Mouse (Mus musculus): ENCODE data around the gene Usp19.

- no peak for TF ChIP-seq POLR2A (IDR thresholded peaks at IDR 0.05; ENCODE audit: insufficient read length, low read depth)
- TF ChIP-seq CEBPB (IDR thresholded peaks at IDR 0.05; ENCODE audit: insufficient read depth, poor library complexity, severe bottlenecking) = no peak
- no peak for TF ChIP-seq POLR2AphosphoS2 (IDR thresholded peaks at IDR 0.05; ENCODE audit: insufficient read length, low read depth)
- TF ChIP-seq USF1 (IDR thresholded peaks at IDR 0.05; ENCODE audit: low read depth) = no peak
Observed at GRCm38 (mm10) chr9:108481520-108482210, 8.7 kb upstream of the Usp19 start.
